Mouse (Mus musculus) testis, adult 2 months (tissue): Measurements from ENCODE around the gene Ppp1r12a.

ENCODE experiments used
- CTCF ChIP-seq: fragments of 200-500 bp; IDR thresholded peaks from 2 replicates; pipeline ENCODE4 v1.5.1; 2012; ENCODE audit warnings: low read depth, mild to moderate bottlenecking, inconsistent platforms, low read length, moderate library complexity; ENCODE audit not compliant: control insufficient read depth, insufficient read depth, insufficient replicate concordance
- POLR2A ChIP-seq: fragments of 200-500 bp; IDR thresholded peaks from 2 replicates; pipeline ENCODE4 v1.6.1; 2012; ENCODE audit warnings: low read depth, mild to moderate bottlenecking, inconsistent platforms, low read length, moderate library complexity; ENCODE audit not compliant: control insufficient read depth

DNA sequence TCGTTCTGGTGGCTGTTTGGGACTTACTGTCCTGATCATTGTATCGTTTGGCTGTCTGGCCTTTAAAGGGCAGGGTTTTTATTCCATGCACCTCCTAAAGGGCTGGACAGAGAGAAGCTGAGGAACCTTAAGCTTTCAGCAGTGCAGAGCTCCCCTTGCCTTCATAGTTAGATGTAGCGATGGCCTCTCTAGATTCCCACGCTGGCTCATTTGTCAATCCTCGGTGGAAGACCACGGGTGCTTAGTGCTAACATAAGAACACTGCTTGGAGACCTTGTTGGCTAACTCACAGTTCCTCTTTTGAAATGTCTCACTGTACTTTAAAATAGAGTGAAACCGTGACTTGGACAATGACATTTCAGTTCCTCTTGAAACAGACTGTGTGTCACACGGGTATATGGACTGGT is 29.4 kb downstream of the Ppp1r12a start:
- TF ChIP-seq CTCF (no peak), POLR2A (no peak)
